Mouse (Mus musculus): ENCODE data around the gene Cryzl1. TPM values are rescaled to one million over a fixed set of nuclear protein-coding genes. Genes with fewer than 3 reads are reported as not detected.
A peak's percentile ranks its signal among the peaks of the same experiment; 100 is the strongest.

The Cryzl1 gene
- polyA plus RNA-seq, 1 experiment: 21.7 TPM

DNA sequence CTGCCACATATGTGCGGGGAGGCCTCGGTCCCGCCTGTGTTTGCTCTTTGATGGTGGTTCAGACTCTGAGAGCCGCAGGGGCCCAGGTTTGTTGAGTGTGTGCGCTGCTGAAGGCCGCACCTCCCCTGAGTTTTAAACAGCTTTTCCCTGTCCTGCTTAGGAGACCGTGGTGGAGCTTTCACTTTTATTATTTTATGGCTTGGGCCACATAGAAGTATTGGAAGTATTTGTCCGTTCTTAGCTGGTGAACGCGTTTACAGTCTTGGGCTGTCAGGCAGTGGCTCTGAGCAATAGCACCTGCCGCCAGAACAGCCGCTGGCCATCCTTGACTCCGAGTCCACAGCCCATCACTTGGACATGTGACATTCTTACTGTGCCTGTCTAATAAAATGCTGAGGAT, 26.9 kb downstream of the Cryzl1 start:
- TF ChIP-seq CTCF (IDR thresholded peaks at IDR 0.05; ENCODE audit: borderline replicate concordance, control insufficient read depth, extremely low read depth, insufficient read depth, low read length, poor library complexity) (no peak), POLR2A (IDR thresholded peaks at IDR 0.05; ENCODE audit: control insufficient read depth, extremely low read depth, insufficient read depth, low read length, poor library complexity) (no peak)
- no peaks in the 10 kb centered on the region for H3K27me3 ChIP-seq (ENCODE audit: control insufficient read depth, insufficient read depth, low read length)
- H3K4me1 ChIP-seq (replicated peaks; ENCODE audit: control insufficient read depth, insufficient read depth, low read length): no peaks in the 10 kb centered on the region
- H3K27ac ChIP-seq (ENCODE audit: control insufficient read depth, insufficient read depth, low read length): no peak overlapping the region
- no peak for DNase-seq
- 96% methylated on average over 13 of the region's 13 CpGs for WGBS
- H3K36me3 ChIP-seq (ENCODE audit: control insufficient read depth, insufficient read depth, low read length): peaks cover 4% of the 10 kb centered on the region; the same call in 1 of the 2 replicates
- H3K4me3 ChIP-seq (ENCODE audit: control insufficient read depth, insufficient read depth, low read length): no peak overlapping the region

DNA sequence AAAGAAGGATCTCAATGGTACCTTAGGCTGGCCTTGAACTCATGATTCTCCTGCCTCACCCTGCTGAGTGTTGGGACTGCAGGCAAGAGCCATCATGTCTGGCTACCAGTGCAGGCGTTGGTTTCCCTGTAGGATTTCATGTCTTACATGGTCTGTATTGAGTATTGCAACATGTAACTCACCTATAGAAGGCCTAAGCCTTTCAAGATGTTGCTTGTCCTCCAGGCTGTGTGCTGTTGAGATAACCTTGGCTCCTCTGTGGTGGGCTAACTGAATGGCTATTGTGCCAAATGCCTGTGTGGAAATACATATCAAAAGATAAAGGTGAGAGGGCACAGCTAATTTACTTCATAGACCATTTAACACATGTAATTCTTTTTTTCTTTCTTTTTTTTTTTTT, 29.8 kb downstream of the Cryzl1 start:
- no peak for DNase-seq
- Histone ChIP-seq H3K27me3 (ENCODE audit: control insufficient read depth, insufficient read depth, low read length) (no peaks in the 10 kb centered on the region), H3K36me3 (ENCODE audit: control insufficient read depth, insufficient read depth, low read length) (peaks cover 4% of the 10 kb centered on the region; the same call in 1 of the 2 replicates), H3K27ac (ENCODE audit: control insufficient read depth, insufficient read depth, low read length) (no peak overlapping the region), H3K4me3 (ENCODE audit: control insufficient read depth, insufficient read depth, low read length) (no peak overlapping the region), H3K4me1 (replicated peaks; ENCODE audit: control insufficient read depth, insufficient read depth, low read length) (no peaks in the 10 kb centered on the region; the same call in 1 of the 2 replicates)
- 100% methylated on average over 1 of the region's 1 CpGs for WGBS
- no peak for TF ChIP-seq POLR2A (IDR thresholded peaks at IDR 0.05; ENCODE audit: control insufficient read depth, extremely low read depth, insufficient read depth, low read length, poor library complexity)
- no peak for TF ChIP-seq CTCF (IDR thresholded peaks at IDR 0.05; ENCODE audit: borderline replicate concordance, control insufficient read depth, extremely low read depth, insufficient read depth, low read length, poor library complexity)

DNA sequence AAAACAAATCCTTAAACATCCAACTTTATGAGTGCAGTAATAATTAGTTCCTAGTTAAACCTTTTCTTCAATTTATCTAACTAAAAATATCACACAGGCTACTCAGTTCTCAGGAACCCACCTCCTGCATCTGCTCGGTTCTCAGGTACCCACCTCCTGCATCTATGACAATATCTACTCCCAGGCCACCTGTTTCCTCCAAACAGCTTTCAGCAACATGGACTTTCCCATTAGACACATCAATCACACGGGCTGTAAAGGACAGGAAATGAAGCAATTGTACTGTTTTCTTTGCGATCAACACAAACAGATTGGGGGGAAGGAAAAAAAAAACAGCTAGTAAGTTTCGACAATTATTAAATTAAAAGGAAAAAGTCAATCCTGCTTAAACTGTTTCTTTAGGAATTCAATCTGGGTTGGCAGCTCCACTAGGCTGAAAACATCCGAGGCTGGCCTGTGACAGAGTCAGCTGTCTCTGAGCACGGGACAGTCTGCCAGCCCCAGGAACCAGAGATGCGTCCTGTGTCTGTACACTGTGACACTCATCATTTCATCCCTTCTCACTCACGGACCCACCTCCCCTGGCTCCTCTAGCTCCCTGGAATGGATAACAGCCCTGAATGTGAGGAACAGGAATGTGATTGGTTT, 33.5 kb downstream of the Cryzl1 start:
- no peak for TF ChIP-seq POLR2A (IDR thresholded peaks at IDR 0.05; ENCODE audit: control insufficient read depth, extremely low read depth, insufficient read depth, low read length, poor library complexity)
- no peak for TF ChIP-seq CTCF (IDR thresholded peaks at IDR 0.05; ENCODE audit: borderline replicate concordance, control insufficient read depth, extremely low read depth, insufficient read depth, low read length, poor library complexity)
- no peaks in the 10 kb centered on the region for H3K27me3 ChIP-seq (ENCODE audit: control insufficient read depth, insufficient read depth, low read length)
- no peak overlapping the region for H3K4me3 ChIP-seq (ENCODE audit: control insufficient read depth, insufficient read depth, low read length)
- peaks cover 1% of the 10 kb centered on the region; the same call in 1 of the 2 replicates for H3K36me3 ChIP-seq (ENCODE audit: control insufficient read depth, insufficient read depth, low read length)
- DNase-seq: no peak
- 54% methylated on average over 8 of the region's 8 CpGs for WGBS
- no peaks in the 10 kb centered on the region; the same call in 1 of the 2 replicates for H3K4me1 ChIP-seq (replicated peaks; ENCODE audit: control insufficient read depth, insufficient read depth, low read length)
- no peak overlapping the region for H3K27ac ChIP-seq (ENCODE audit: control insufficient read depth, insufficient read depth, low read length)

DNA sequence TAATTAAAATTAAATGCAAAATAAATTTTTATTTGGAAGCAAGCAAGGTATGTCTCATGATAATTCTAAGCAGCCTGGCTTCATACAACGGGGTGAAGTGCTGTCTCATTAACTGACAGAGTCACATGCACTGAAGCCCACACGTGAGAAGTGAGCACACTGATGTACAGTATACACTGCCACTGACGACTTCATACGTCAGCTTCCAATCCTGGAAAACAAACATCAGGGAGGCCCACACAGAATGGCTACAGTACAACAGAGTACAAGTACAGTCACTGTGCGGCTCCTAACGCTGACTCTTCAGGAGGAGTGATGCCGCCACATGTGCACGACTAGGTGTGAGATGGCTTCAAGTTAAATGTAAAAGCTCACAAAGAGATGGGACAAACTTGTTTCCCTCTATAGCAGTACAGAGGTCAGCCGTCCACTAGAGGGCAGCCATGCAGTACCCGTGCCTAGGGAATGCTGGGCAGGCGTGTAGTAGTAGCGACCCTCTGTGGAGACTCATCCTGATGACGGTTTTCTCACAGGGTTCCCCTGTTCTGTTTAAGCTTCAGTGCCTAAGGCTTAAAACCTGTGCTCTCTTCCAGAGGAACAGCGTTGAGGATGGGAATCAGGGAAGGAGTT, 34.2 kb downstream of the Cryzl1 start:
- Histone ChIP-seq H3K27ac (ENCODE audit: control insufficient read depth, insufficient read depth, low read length) (no peak overlapping the region), H3K27me3 (ENCODE audit: control insufficient read depth, insufficient read depth, low read length) (no peaks in the 10 kb centered on the region), H3K36me3 (ENCODE audit: control insufficient read depth, insufficient read depth, low read length) (no peaks in the 10 kb centered on the region), H3K4me3 (ENCODE audit: control insufficient read depth, insufficient read depth, low read length) (no peak overlapping the region), H3K4me1 (replicated peaks; ENCODE audit: control insufficient read depth, insufficient read depth, low read length) (peaks cover 4% of the 10 kb centered on the region)
- WGBS: 41% methylated on average over 14 of the region's 14 CpGs
- TF ChIP-seq POLR2A (IDR thresholded peaks at IDR 0.05; ENCODE audit: control insufficient read depth, extremely low read depth, insufficient read depth, low read length, poor library complexity) (no peak), CTCF (IDR thresholded peaks at IDR 0.05; ENCODE audit: borderline replicate concordance, control insufficient read depth, extremely low read depth, insufficient read depth, low read length, poor library complexity) (peak; percentile 73; the same call in 1 of the 2 replicates)
- DNase-seq: peak; percentile 68

DNA sequence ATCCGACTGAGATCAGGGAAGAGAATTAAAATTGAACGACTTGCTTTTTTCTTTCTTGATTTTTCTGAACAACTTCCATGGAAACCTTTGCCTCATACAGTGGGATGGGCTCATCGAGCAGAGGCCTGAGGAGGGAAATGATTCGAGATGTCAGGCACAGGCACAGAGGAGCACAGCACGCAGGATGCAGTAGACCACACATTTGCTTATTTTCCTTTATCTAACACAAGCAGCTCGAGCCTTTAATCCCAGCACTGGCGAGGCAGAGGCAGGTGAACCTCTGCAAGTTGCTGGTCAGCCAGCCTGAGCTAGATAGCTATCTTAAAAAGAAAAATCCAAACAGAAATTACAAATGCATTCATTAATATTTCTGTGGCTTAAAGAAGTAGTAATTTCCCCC, 39.0 kb downstream of the Cryzl1 start:
- Histone ChIP-seq H3K36me3 (ENCODE audit: control insufficient read depth, insufficient read depth, low read length) (no peaks in the 10 kb centered on the region), H3K27me3 (ENCODE audit: control insufficient read depth, insufficient read depth, low read length) (no peaks in the 10 kb centered on the region), H3K4me1 (replicated peaks; ENCODE audit: control insufficient read depth, insufficient read depth, low read length) (peaks cover 13% of the 10 kb centered on the region), H3K27ac (ENCODE audit: control insufficient read depth, insufficient read depth, low read length) (peak overlapping the region; percentile 47; the same call in 1 of the 2 replicates), H3K4me3 (ENCODE audit: control insufficient read depth, insufficient read depth, low read length) (no peak overlapping the region)
- WGBS: 33% methylated on average over 7 of the region's 7 CpGs
- DNase-seq: no peak
- TF ChIP-seq CTCF (IDR thresholded peaks at IDR 0.05; ENCODE audit: borderline replicate concordance, control insufficient read depth, extremely low read depth, insufficient read depth, low read length, poor library complexity): no peak
- TF ChIP-seq POLR2A (IDR thresholded peaks at IDR 0.05; ENCODE audit: control insufficient read depth, extremely low read depth, insufficient read depth, low read length, poor library complexity): no peak

DNA sequence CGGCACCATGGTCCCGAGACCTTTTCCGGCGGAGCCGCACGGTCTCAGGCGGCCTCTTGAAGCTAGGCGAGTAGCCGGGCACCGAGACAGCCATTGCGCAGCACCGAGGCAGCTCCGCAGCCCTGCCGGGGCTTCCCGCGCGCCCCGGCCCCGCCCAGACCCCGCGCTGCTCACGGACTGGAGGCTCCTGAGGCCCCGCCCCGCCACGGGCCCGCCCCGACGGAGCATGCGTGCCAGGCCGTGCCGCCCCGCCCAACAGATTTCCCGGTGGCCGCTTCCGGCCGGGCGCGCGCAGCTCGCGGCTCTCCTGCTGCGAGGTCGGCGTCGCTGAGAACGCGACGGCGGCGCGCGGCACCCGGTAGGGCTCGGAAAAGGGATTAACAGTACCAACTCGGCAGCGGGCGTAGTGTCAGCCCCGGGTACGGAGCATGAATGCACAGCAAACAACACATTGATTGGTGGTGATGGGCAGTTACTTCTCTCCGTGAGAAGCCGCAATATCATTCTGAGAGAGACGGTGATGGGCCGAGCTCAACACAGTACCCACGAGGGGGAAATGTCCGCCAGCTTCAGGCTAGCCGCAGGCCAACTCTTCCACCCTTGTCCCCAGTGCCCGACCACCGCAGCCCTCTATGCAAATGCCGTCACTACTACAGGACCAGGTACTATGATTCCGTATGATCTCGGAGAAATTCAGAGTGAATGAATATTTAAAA, 40.0 kb downstream of the Cryzl1 start, which contains the start of gene Donson:
Gene Donson (minus strand): TSS at position 152 of the 716 bp plus-strand sequence.
- peak within 1 kb of the TSS; percentile 67 for H3K4me3 ChIP-seq (ENCODE audit: control insufficient read depth, insufficient read depth, low read length)
- H3K4me1 ChIP-seq (replicated peaks; ENCODE audit: control insufficient read depth, insufficient read depth, low read length): peaks cover 13% of the 10 kb centered on the region
- WGBS: 1% methylated on average over 71 of the region's 71 CpGs
- H3K36me3 ChIP-seq (ENCODE audit: control insufficient read depth, insufficient read depth, low read length): peaks cover 5% of the 10 kb centered on the region; the same call in 1 of the 2 replicates
- TF ChIP-seq POLR2A (IDR thresholded peaks at IDR 0.05; ENCODE audit: control insufficient read depth, extremely low read depth, insufficient read depth, low read length, poor library complexity) (peak; percentile 82), CTCF (IDR thresholded peaks at IDR 0.05; ENCODE audit: borderline replicate concordance, control insufficient read depth, extremely low read depth, insufficient read depth, low read length, poor library complexity) (0 out of 2 replicates have a peak, but pooled peaks have one; percentile 48)
- no peaks in the 10 kb centered on the region for H3K27me3 ChIP-seq (ENCODE audit: control insufficient read depth, insufficient read depth, low read length)
- H3K27ac ChIP-seq (ENCODE audit: control insufficient read depth, insufficient read depth, low read length): peak within 1 kb of the TSS; percentile 67
- DNase-seq: peak; percentile 95

All from thymus, adult 2 months (tissue).